Mouse (Mus musculus) liver, adult 10 weeks (tissue): ENCODE measurements around the gene Ddah1. TPM values are rescaled to one million over a fixed set of nuclear protein-coding genes. Genes with fewer than 3 reads are reported as not detected.

ENCODE experiments used
- polyA plus RNA-seq: library from polyadenylated mRNA; stranded (reverse); fragments of 350-450 nt; fragmentation: Illumina TruSeq; extraction: RNeasy Lipid Tissue Mini Kit (QIAGEN cat#74804); gene quantifications from one replicate; pipeline ENCODE4 v1.2.3, GENCODE M21; 2014; ENCODE audit warnings: low read depth, low replicate concordance

Gene Ddah1
- polyA plus RNA-seq: 188 TPM

GRCm38 (mm10) chr3:145758561-145759378, at the start of gene Ddah1:
Gene Ddah1 (plus strand): TSS chr3:145758675.

GRCm38 (mm10) chr3:145922019-145922854, 163.8 kb downstream of the Ddah1 start, which contains the start of gene Bcl10:
Gene Bcl10 (plus strand): TSS chr3:145922804.

GRCm38 (mm10) chr3:145937505-145938404, 179.3 kb downstream of the Ddah1 start, which contains the start of gene 2410004B18Rik:
Gene 2410004B18Rik (plus strand): TSS chr3:145938014.

Other genes starting within 250 kb of the Ddah1 start
- 15.2 TPM for gene Znhit6, start 182.5 kb upstream of the Ddah1 start, polyA plus RNA-seq
- gene Ccn1, start 108.7 kb upstream of the Ddah1 start, polyA plus RNA-seq: 11.2 TPM
- 9.8 TPM for gene Bcl10, start 164.1 kb downstream of the Ddah1 start, polyA plus RNA-seq
- gene 2410004B18Rik, start 179.3 kb downstream of the Ddah1 start, polyA plus RNA-seq: 17.5 TPM
- 4.2 TPM for gene Syde2, start 229.2 kb downstream of the Ddah1 start, polyA plus RNA-seq